Mouse (Mus musculus): ENCODE data around the gene Dmwd. TPM values are rescaled to one million over a fixed set of nuclear protein-coding genes. Genes with fewer than 3 reads are reported as not detected.

Dmwd gene
- total and polyA plus RNA-seq, 3 experiments: 18.3 to 70.3 (median 51.5) TPM

DNA sequence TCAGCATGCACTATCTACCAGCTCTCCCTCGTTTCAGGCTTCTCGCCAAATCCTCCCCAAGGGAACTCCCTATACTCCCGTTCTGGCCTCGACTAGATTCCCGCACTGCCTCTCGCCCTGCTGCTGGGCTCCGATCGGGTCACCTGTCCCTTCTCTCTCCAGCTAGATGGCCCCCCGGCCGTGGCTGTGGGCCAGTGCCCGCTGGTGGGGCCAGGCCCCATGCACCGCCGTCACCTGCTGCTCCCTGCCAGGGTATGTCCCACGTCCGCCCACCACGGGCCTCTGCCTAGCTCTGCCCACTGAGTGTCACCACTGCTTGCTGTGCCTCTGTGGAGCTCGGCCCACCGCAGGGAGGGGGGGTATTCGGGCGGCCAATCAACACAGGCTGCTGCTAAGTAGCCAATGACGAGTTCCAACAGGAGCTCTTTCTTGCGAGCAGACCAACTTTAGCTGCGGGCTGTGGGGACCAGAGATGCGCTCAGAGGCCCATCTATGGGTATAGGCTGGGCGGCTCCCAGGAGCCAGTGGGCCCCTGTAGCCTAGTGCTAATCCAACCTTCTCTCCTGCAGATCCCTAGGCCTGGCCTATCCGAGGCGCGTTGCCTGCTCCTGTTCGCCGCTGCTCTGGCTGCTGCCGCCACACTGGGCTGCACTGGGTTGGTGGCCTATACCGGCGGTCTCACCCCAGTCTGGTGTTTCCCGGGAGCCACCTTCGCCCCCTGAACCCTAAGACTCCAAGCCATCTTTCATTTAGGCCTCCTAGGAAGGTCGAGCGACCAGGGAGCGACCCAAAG, 16.6 kb downstream of the Dmwd start:
- H3K27me3 ChIP-seq (ENCODE audit: control insufficient read depth in 1 of 2, insufficient read depth in 2 of 2, low read length in 2 of 2): no peaks in the 10 kb centered on the region
- DNase-seq (ENCODE audit: low read depth, low spot score): no peak
- H3K27ac ChIP-seq (ENCODE audit: control insufficient read depth, low read depth, low read length): no peak overlapping the region
- H3K4me1 ChIP-seq (ENCODE audit: control insufficient read depth in 1 of 2, insufficient read depth in 2 of 2, low read length in 2 of 2): peaks cover 0 to 9% of the 10 kb centered on the region in 2 experiments; a peak in 3 of 4 replicates
- no peaks in the 10 kb centered on the region for H3K9me3 ChIP-seq (replicated peaks; ENCODE audit: insufficient read depth, low read length)
- TF ChIP-seq ZMIZ1 (IDR thresholded peaks at IDR 0.05; ENCODE audit: low read depth, low read length) (no peak), KAT2A (conservative IDR thresholded peaks at IDR 0.05; ENCODE audit: low read depth, low read length) (no peak), ZC3H11A (IDR thresholded peaks at IDR 0.05; ENCODE audit: low read depth, low read length) (no peak)
- H3K36me3 ChIP-seq (ENCODE audit: control insufficient read depth in 1 of 2, insufficient read depth in 2 of 2, low read length in 2 of 2): no peaks in the 10 kb centered on the region
- no peak overlapping the region for H3K9ac ChIP-seq (ENCODE audit: control insufficient read depth, low read depth, low read length, poor library complexity, severe bottlenecking)
- no peak overlapping the region for H3K4me3 ChIP-seq (ENCODE audit: control insufficient read depth in 1 of 2, insufficient read depth in 1 of 2, low read depth in 2 of 2, low read length in 2 of 2)
- H3K79me2 ChIP-seq (ENCODE audit: control insufficient read depth, insufficient read depth, low read length, poor library complexity): peaks cover 8% of the 10 kb centered on the region; the same call in 1 of the 2 replicates

DNA sequence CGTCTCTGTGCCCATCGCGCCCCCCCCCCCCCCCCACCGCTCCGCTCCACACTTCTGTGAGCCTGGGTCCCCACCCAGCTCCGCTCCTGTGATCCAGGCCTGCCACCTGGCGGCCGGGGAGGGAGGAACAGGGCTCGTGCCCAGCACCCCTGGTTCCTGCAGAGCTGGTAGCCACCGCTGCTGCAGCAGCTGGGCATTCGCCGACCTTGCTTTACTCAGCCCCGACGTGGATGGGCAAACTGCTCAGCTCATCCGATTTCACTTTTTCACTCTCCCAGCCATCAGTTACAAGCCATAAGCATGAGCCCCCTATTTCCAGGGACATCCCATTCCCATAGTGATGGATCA, 17.1 kb downstream of the Dmwd start:
- DNase-seq (ENCODE audit: low read depth, low spot score): peak; percentile 80
- H3K36me3 ChIP-seq (ENCODE audit: control insufficient read depth in 1 of 2, insufficient read depth in 2 of 2, low read length in 2 of 2): no peaks in the 10 kb centered on the region
- H3K27me3 ChIP-seq (ENCODE audit: control insufficient read depth in 1 of 2, insufficient read depth in 2 of 2, low read length in 2 of 2): no peaks in the 10 kb centered on the region
- peak overlapping the region; percentile 23 for H3K27ac ChIP-seq (ENCODE audit: control insufficient read depth, low read depth, low read length)
- no peak for TF ChIP-seq GABPA (IDR thresholded peaks at IDR 0.05; ENCODE audit: low read depth, low read length)
- TF ChIP-seq MAFK (IDR thresholded peaks at IDR 0.05; ENCODE audit: borderline replicate concordance, low read depth, low read length): no peak
- no peak for TF ChIP-seq KAT2A (conservative IDR thresholded peaks at IDR 0.05; ENCODE audit: low read depth, low read length)
- TF ChIP-seq SMC3 (IDR thresholded peaks at IDR 0.05; ENCODE audit: low read depth, low read length): peak; percentile 67
- peak; percentile 66 for TF ChIP-seq RAD21 (IDR thresholded peaks at IDR 0.05; ENCODE audit: low read depth, low read length)
- peak; percentile 22; the same call in 1 of the 2 replicates for TF ChIP-seq MXI1 (IDR thresholded peaks at IDR 0.05; ENCODE audit: low read depth, low read length)
- peak; percentile 57 to 96 (median 77); a peak in 5 of 6 replicates for TF ChIP-seq CTCF (IDR thresholded peaks at IDR 0.05 in 2 of 3, conservative IDR thresholded peaks at IDR 0.05 in 1 of 3; ENCODE audit: control insufficient read depth in 1 of 3, insufficient read depth in 1 of 3, low read depth in 2 of 3, low read length in 3 of 3, poor library complexity in 1 of 3, severe bottlenecking in 1 of 3)
- peak overlapping the region; percentile 51 for H3K9ac ChIP-seq (ENCODE audit: control insufficient read depth, low read depth, low read length, poor library complexity, severe bottlenecking)
- peaks cover 8% of the 10 kb centered on the region; the same call in 1 of the 2 replicates for H3K79me2 ChIP-seq (ENCODE audit: control insufficient read depth, insufficient read depth, low read length, poor library complexity)
- H3K4me3 ChIP-seq (ENCODE audit: control insufficient read depth in 1 of 2, insufficient read depth in 1 of 2, low read depth in 2 of 2, low read length in 2 of 2): peak overlapping the region; percentile 47 to 58
- H3K4me1 ChIP-seq (ENCODE audit: control insufficient read depth in 1 of 2, insufficient read depth in 2 of 2, low read length in 2 of 2): peaks cover 0 to 9% of the 10 kb centered on the region in 2 experiments; a peak in 3 of 4 replicates
- no peaks in the 10 kb centered on the region for H3K9me3 ChIP-seq (replicated peaks; ENCODE audit: insufficient read depth, low read length)

DNA sequence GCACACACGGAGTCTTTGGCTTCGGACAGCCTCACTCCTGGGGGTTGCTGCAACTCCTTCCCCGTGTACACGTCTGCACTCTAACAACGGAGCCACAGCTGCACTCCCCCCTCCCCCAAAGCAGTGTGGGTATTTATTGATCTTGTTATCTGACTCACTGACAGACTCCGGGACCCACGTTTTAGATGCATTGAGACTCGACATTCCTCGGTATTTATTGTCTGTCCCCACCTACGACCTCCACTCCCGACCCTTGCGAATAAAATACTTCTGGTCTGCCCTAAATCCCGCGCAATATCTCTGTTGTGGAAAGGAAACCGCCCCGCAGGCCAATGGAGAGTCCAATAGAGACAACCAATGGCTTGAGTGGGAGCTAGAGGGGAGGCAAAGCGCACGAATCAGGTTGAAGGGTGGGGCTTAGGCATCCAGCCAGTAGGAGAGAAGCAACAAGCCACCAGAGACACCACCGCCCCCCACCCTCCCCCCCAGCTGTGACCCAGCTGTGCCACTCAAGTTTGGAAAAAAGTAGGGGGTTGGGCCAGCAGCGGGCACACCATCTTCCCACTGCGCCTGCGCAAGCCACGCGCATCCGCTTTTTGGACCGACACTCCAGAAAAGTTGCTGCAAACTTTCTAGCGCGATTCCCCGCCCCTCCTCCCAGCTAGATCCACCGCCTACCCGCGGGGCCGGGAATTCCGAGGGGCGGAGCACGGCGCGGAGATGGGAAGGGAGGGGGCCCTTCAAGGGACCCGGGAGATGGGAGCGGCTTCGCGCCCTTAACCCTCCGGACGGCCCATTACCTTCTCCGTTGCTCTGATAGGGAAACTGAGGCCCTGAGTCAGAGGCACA, 17.7 kb downstream of the Dmwd start:
- Histone ChIP-seq H3K79me2 (ENCODE audit: control insufficient read depth, insufficient read depth, low read length, poor library complexity) (peaks cover 8% of the 10 kb centered on the region; the same call in 1 of the 2 replicates), H3K27me3 (ENCODE audit: control insufficient read depth in 1 of 2, insufficient read depth in 2 of 2, low read length in 2 of 2) (no peaks in the 10 kb centered on the region), H3K9me3 (replicated peaks; ENCODE audit: insufficient read depth, low read length) (no peaks in the 10 kb centered on the region), H3K27ac (ENCODE audit: control insufficient read depth, low read depth, low read length) (peak overlapping the region; percentile 86), H3K36me3 (ENCODE audit: control insufficient read depth in 1 of 2, insufficient read depth in 2 of 2, low read length in 2 of 2) (no peaks in the 10 kb centered on the region), H3K4me3 (ENCODE audit: control insufficient read depth in 1 of 2, insufficient read depth in 1 of 2, low read depth in 2 of 2, low read length in 2 of 2) (peak overlapping the region; percentile 58 to 72), H3K4me1 (ENCODE audit: control insufficient read depth in 1 of 2, insufficient read depth in 2 of 2, low read length in 2 of 2) (peaks cover 0 to 9% of the 10 kb centered on the region in 2 experiments; a peak in 3 of 4 replicates), H3K9ac (ENCODE audit: control insufficient read depth, low read depth, low read length, poor library complexity, severe bottlenecking) (peak overlapping the region; percentile 94)
- DNase-seq (ENCODE audit: low read depth, low spot score): peak; percentile 98
- TF ChIP-seq MXI1 (IDR thresholded peaks at IDR 0.05; ENCODE audit: low read depth, low read length) (peak; percentile 20; the same call in 1 of the 2 replicates), HCFC1 (IDR thresholded peaks at IDR 0.05; ENCODE audit: low read depth, low read length) (peak; percentile 76), GABPA (IDR thresholded peaks at IDR 0.05; ENCODE audit: low read depth, low read length) (no peak), POLR2AphosphoS2 (IDR thresholded peaks at IDR 0.05; ENCODE audit: low read length) (peak; percentile 82), NRF1 (IDR thresholded peaks at IDR 0.05; ENCODE audit: insufficient read depth, low read depth, low read length, poor library complexity, severe bottlenecking) (peak; percentile 91), SIN3A (IDR thresholded peaks at IDR 0.05; ENCODE audit: low read length) (peak; percentile 84), SMC3 (IDR thresholded peaks at IDR 0.05; ENCODE audit: low read depth, low read length) (no peak), TBP (IDR thresholded peaks at IDR 0.05; ENCODE audit: low read depth, low read length) (no peak), POLR2A (IDR thresholded peaks at IDR 0.05; ENCODE audit: control insufficient read depth in 1 of 2, insufficient read depth in 1 of 2, low read depth in 1 of 2, low read length in 2 of 2, poor library complexity in 1 of 2) (peak; percentile 18 to 67; a peak in 1 of 4 replicates), JUND (IDR thresholded peaks at IDR 0.05; ENCODE audit: low read depth, low read length) (no peak), KAT2A (conservative IDR thresholded peaks at IDR 0.05; ENCODE audit: low read depth, low read length) (no peak; the same call in 1 of the 2 replicates), CHD1 (IDR thresholded peaks at IDR 0.05; ENCODE audit: low read depth, low read length) (no peak), ZKSCAN1 (IDR thresholded peaks at IDR 0.05; ENCODE audit: low read depth, low read length) (no peak), TAL1 (IDR thresholded peaks at IDR 0.05; ENCODE audit: low read length) (no peak), MYC (IDR thresholded peaks at IDR 0.05; ENCODE audit: low read depth, low read length) (no peak), ZC3H11A (IDR thresholded peaks at IDR 0.05; ENCODE audit: low read depth, low read length) (no peak), CTCF (IDR thresholded peaks at IDR 0.05 in 2 of 3, conservative IDR thresholded peaks at IDR 0.05 in 1 of 3; ENCODE audit: control insufficient read depth in 1 of 3, insufficient read depth in 1 of 3, low read depth in 2 of 3, low read length in 3 of 3, poor library complexity in 1 of 3, severe bottlenecking in 1 of 3) (no peak), NELFE (IDR thresholded peaks at IDR 0.05; ENCODE audit: low read depth, low read length) (peak; percentile 76)

Data from MEL (cell line).